Mouse (Mus musculus) heart, postnatal 0 days (tissue): ENCODE measurements around the gene Mycbp. TPM values are rescaled to one million over a fixed set of nuclear protein-coding genes. Genes with fewer than 3 reads are reported as not detected.

Experiments
- ATAC-seq: fragments of 200-750 bp; cut with Nextera tagmentation; 2 replicates; pipeline ENCODE4 v1.8.0; 2017; ENCODE audit warnings: low read depth, moderate number of reproducible peaks, moderate library complexity; ENCODE audit not compliant: insufficient read depth
- DNase-seq: peaks from one replicate; pipeline ENCODE4 v3.0.0-alpha.2; 2016; ENCODE audit warnings: low spot score
- H3K27ac ChIP-seq: fragments of 300-500 bp; sonication (generic); 2 replicates; pipeline ENCODE4 v1.5.1; 2014; ENCODE audit warnings: low read depth, mild to moderate bottlenecking
- H3K27me3 ChIP-seq: fragments of 300-500 bp; sonication (generic); 2 replicates; pipeline ENCODE4 v1.6.1; 2014; ENCODE audit warnings: low read length, mixed read lengths; ENCODE audit not compliant: control insufficient read depth, insufficient read depth
- H3K36me3 ChIP-seq: fragments of 300-500 bp; sonication (generic); replicated peaks from 2 replicates; pipeline ENCODE4 v1.6.1; 2014; ENCODE audit warnings: low read length, mixed read lengths; ENCODE audit not compliant: control insufficient read depth, insufficient read depth
- H3K4me1 ChIP-seq: fragments of 300-500 bp; sonication (generic); 2 replicates; pipeline ENCODE4 v1.6.1; 2014; ENCODE audit warnings: antibody characterized with exemption; ENCODE audit not compliant: control insufficient read depth, insufficient read depth
- H3K4me2 ChIP-seq: fragments of 300-500 bp; sonication (generic); 2 replicates; pipeline ENCODE4 v1.6.1; 2014; ENCODE audit warnings: low read depth, mild to moderate bottlenecking, low read length, moderate library complexity
- H3K4me3 ChIP-seq: fragments of 300-500 bp; sonication (generic); 2 replicates; pipeline ENCODE4 v1.5.1; 2014; ENCODE audit warnings: low read depth, low read length
- H3K9ac ChIP-seq: fragments of 300-500 bp; sonication (generic); replicated peaks from 2 replicates; pipeline ENCODE4 v1.6.1; 2014; ENCODE audit warnings: low read depth, low read length, mixed read lengths
- H3K9me3 ChIP-seq: fragments of 300-500 bp; sonication (generic); replicated peaks from 2 replicates; pipeline ENCODE4 v1.6.1; 2016; ENCODE audit warnings: low read length; ENCODE audit not compliant: control insufficient read depth
- CTCF ChIP-seq: IDR thresholded peaks from 2 replicates; pipeline ENCODE4 v1.5.1; 2016; ENCODE audit warnings: antibody characterized with exemption, control low read depth, low read depth
- EP300 ChIP-seq: IDR thresholded peaks from 2 replicates; pipeline ENCODE4 v1.6.1; 2016; ENCODE audit warnings: antibody characterized with exemption, low read depth
- WGBS: fragments of 180-500 bp; shearing (Covaris S2); extraction: QIAGEN DNeasy Blood & Tissue Kit; methylation state at CpG from one replicate; pipeline ENCODE4 v1.1.7; 2014; 5-methylcytosine and 5-hydroxymethylcytosine counted together
- polyA plus RNA-seq: library from polyadenylated mRNA; unstranded; fragments of >200 nt; fragmentation: Nextera tagmentation; extraction: Ambion mirVana; gene quantifications from 2 replicates; pipeline ENCODE4 v1.2.1, GENCODE M21; 2015
- total RNA-seq: library from RNA; depleted of rRNA; stranded (reverse); fragments of >200 nt; gene quantifications from 2 replicates; pipeline ENCODE4 v1.2.3, GENCODE M21; 2014; ENCODE audit warnings: low replicate concordance; rRNA removed

Gene Mycbp
- total RNA-seq: 14.3 and 15.7 TPM in 2 replicates
- 61.5 and 68.9 TPM in 2 replicates for polyA plus RNA-seq

DNA sequence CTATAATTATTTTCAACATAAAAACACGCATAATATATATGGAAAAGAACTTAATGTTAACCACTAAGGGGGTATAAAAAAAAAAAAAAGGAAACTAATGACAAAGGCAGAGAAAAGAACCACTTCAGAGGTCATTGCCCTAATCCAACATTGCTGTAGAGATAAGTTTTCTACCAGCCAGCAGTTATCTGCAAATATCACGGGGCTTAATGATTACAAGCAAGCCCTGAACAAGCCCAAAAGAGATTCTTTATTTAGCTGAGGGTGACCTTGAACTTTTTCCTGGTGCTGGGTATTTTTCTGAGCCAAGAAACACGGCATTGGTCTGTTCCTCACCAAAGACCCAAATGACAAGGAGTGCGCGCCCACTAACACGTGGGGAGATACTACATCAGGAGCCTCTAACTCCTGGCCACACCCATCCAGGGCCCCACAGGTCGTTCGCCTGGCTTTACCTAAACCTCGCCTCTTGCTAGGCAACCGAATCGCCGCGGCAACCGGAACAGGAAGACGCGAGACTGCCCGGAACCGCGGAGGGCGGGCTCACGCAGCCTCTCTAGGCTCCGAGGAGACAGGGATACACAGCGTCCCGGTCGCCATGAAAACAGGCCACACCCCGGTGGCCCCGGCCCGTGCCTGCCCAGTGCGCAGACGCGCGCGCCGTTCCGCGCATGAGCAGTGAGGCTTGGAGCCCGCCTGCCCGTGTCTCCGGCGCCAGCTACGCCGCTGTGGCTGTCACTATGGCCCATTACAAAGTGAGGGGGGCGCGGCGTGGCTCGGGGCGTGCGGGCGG, at the start of gene Mycbp:
Mycbp (plus strand) TSS at position 500 of the 793 bp plus-strand sequence.
- DNase-seq: peak; percentile 97
- WGBS: under 1% methylated on average over 42 of the region's 49 CpGs
- H3K9me3 ChIP-seq: no peaks in the 10 kb centered on the region
- H3K9ac ChIP-seq: peak within 1 kb of the TSS; percentile 63
- H3K4me2 ChIP-seq: peak within 1 kb of the TSS; percentile 96
- no peaks in the 10 kb centered on the region for H3K27me3 ChIP-seq
- peaks cover 15% of the 10 kb centered on the region for H3K4me1 ChIP-seq
- TF ChIP-seq CTCF (no peak), EP300 (no peak)
- peak within 1 kb of the TSS; percentile 76 for H3K27ac ChIP-seq
- peak; percentile 100 for ATAC-seq
- H3K36me3 ChIP-seq: peaks cover 6% of the 10 kb centered on the region
- peak within 1 kb of the TSS; percentile 74 for H3K4me3 ChIP-seq

DNA sequence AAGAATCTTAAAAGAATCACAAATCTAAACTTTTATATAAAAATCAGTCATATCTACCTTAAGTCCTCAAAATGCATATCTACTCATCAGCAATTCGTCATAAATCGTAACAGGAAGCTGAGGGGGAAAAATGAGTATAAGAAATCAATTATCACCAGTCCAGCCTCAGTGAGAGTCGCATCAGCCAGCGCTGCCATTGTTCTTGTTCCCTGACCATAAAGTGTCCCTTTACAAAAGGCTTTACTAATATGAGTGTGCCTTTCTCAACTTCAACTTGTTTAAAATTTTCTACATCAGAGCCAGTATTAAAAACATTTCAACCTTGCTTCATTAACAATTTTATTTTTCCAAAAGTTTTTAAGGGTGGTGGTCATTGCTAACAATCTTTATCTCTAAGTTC, 47.7 kb upstream of the Mycbp start:
- Histone ChIP-seq H3K27me3 (no peaks in the 10 kb centered on the region), H3K27ac (no peak overlapping the region), H3K9me3 (no peaks in the 10 kb centered on the region; the same call in 1 of the 2 replicates), H3K4me1 (no peaks in the 10 kb centered on the region), H3K36me3 (no peaks in the 10 kb centered on the region), H3K4me2 (no peak overlapping the region), H3K9ac (no peak overlapping the region), H3K4me3 (no peak overlapping the region)
- no peak for ATAC-seq
- no peak for DNase-seq
- TF ChIP-seq CTCF (no peak), EP300 (no peak)
- WGBS: 62% methylated on average over 4 of the region's 4 CpGs

- Histone ChIP-seq H3K27me3 (no peaks in the 10 kb centered on the region), H3K4me2 (no peak overlapping the region), H3K27ac (no peak overlapping the region), H3K9ac (no peak overlapping the region), H3K4me3 (no peak overlapping the region), H3K9me3 (no peaks in the 10 kb centered on the region), H3K36me3 (no peaks in the 10 kb centered on the region), H3K4me1 (no peaks in the 10 kb centered on the region)
- DNase-seq (no peak), ATAC-seq (no peak)
- TF ChIP-seq CTCF: no peak
- no peak for TF ChIP-seq EP300
- WGBS: 74% methylated on average over 7 of the region's 7 CpGs
Measured at GRCm38 (mm10) chr4:123858090-123858489, 46.5 kb upstream of the Mycbp start.

GRCm38 (mm10) chr4:123859379-123859778, 45.3 kb upstream of the Mycbp start, which contains the start of gene 4933427I04Rik:
Gene 4933427I04Rik (plus strand): TSS chr4:123859679.
- H3K9me3 ChIP-seq: no peaks in the 10 kb centered on the region
- no peak within 1 kb of the TSS for H3K9ac ChIP-seq
- WGBS: 66% methylated on average over 3 of the region's 3 CpGs
- no peaks in the 10 kb centered on the region for H3K4me1 ChIP-seq
- no peaks in the 10 kb centered on the region for H3K36me3 ChIP-seq
- DNase-seq (no peak), ATAC-seq (no peak)
- no peaks in the 10 kb centered on the region for H3K27me3 ChIP-seq
- no peak for TF ChIP-seq CTCF
- no peak for TF ChIP-seq EP300
- no peak within 1 kb of the TSS for H3K4me3 ChIP-seq
- H3K4me2 ChIP-seq: no peak within 1 kb of the TSS
- H3K27ac ChIP-seq: no peak within 1 kb of the TSS

DNA sequence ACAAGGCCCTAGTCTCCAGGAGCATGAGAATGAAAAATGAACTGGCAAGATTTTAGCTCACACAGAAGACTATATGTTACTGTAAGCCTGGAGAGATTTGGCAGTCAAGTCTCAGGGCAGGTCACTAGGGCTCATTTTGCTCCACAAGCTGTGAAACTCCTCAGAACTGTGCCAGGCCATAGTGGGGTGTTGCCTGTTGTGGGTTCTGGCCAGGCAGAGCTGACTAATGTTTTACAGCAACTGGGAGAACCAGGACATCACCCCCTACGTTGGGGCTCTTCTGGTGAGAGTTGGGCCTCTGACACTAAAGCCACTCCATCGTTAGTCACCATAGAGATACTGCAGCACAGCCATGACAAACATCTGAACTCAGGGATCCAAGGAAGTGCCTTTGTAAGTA, 44.8 kb upstream of the Mycbp start:
- no peak overlapping the region for H3K9ac ChIP-seq
- H3K27me3 ChIP-seq: no peaks in the 10 kb centered on the region
- no peaks in the 10 kb centered on the region for H3K4me1 ChIP-seq
- H3K27ac ChIP-seq: no peak overlapping the region
- no peak for ATAC-seq
- H3K9me3 ChIP-seq: no peaks in the 10 kb centered on the region
- H3K4me2 ChIP-seq: no peak overlapping the region
- no peak for TF ChIP-seq EP300
- no peak for TF ChIP-seq CTCF
- no peaks in the 10 kb centered on the region for H3K36me3 ChIP-seq
- DNase-seq: no peak
- WGBS: 37% methylated on average over 2 of the region's 2 CpGs
- H3K4me3 ChIP-seq: no peak overlapping the region

GRCm38 (mm10) chr4:123860621-123861020, 44.0 kb upstream of the Mycbp start:
- no peak for TF ChIP-seq CTCF
- no peak for TF ChIP-seq EP300
- no peaks in the 10 kb centered on the region for H3K36me3 ChIP-seq
- H3K9ac ChIP-seq: no peak overlapping the region
- no peak overlapping the region for H3K4me2 ChIP-seq
- 76% methylated on average over 5 of the region's 5 CpGs for WGBS
- H3K4me3 ChIP-seq: no peak overlapping the region
- no peaks in the 10 kb centered on the region for H3K9me3 ChIP-seq
- no peaks in the 10 kb centered on the region for H3K4me1 ChIP-seq
- H3K27ac ChIP-seq: no peak overlapping the region
- no peaks in the 10 kb centered on the region for H3K27me3 ChIP-seq
- DNase-seq (no peak), ATAC-seq (no peak)
